Mouse (Mus musculus) kidney, adult 8-10 months (tissue): Measurements from ENCODE around the gene Pogz.
"Not testable (repeated sequence)": the region's sequence is repeated elsewhere in the genome, so short reads cannot be mapped to it uniquely, and the experiment has no call there.

Experiments used
- DNase-seq, 2 experiments: peaks; one replicate each; pipeline ENCODE4 v3.0.0; 2022

Gene Pogz

DNA sequence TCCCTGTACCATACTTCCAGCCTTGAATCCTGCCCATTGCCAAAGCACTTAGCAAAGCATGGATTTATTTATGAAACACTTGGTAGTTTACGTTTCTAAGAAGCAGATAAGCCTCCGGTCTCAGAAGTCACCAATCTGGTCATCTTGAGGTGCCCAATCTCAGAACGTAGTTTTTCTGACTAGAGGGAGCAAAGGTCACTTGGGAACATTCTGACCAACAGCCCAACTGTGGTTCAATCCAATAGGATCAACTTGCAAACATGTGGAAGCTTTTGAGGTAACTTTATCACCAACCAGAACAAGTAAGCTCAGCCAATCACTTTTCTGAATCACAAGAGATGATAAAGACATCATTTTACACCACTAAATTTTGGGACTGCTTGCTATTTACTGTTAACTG is 2.0 kb upstream of the Pogz start:
- DNase-seq: no peak

DNA sequence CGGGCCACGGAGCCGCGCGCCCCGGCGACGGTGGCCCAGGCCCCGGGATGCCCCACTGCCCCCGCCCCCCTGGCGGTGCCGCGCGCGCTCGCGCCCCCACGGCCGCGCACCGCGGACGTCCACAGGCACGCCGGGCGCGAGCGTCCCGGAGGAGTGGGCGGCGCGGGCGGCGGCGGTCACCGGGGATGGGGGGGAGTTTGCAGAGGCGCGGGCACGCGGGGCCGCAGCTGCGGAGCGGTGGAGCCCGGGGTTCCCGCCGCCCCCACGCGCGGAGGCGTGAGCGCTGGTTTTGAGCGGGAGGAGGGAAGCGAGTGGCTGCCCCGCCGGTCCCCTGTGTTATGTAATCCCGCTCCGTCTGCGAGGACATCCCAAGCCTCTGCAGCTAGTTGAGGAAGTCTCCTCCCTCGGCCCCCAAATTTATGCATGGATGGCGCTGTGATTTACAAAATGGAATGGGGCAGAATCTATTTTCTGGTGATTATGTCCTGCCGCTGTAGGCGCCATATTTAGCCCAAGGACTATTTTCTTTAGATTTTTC is 661 bp downstream of the Pogz start:
- peak; percentile 76 to 82 for DNase-seq

DNA sequence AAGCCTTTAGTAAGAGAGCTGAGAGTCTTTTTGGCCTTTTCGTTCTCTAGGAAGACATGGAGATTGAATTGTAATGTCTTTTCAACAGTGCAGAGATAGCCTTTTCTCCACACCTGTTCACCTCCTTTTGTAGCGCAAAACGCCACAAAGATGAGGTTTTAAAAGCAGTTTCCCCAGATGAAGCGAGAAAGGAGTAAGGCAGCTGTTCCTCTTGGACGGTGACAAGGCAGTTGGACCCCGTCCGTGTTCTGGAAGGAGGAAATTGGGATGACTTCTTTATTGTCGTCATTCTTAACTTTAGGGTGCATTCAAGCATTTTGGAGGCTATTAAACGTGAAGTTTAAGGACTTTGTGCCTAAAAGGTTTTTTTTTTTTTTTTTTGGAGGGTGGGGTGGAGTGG is 1.3 kb downstream of the Pogz start:
- DNase-seq: no peak

DNA sequence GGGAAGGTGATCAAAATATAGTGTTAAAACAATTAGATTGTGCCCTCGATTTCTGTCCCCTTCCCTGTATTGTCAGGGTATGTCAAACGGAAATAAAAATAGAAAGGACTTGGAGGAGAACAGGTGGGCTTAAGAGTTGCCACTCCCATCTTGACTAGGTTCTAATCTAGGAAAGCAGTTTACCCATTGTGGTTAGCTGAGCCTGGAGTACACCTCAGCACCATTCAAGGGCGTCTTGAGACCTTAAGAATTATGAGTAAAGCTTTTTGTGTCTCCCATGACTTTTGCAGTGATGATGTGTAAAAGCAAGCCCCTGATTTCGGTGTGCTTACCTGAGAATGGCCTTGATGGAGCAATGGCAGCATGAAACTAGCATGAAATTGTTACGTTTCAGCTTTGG is 1.7 kb downstream of the Pogz start:
- DNase-seq: no peak

DNA sequence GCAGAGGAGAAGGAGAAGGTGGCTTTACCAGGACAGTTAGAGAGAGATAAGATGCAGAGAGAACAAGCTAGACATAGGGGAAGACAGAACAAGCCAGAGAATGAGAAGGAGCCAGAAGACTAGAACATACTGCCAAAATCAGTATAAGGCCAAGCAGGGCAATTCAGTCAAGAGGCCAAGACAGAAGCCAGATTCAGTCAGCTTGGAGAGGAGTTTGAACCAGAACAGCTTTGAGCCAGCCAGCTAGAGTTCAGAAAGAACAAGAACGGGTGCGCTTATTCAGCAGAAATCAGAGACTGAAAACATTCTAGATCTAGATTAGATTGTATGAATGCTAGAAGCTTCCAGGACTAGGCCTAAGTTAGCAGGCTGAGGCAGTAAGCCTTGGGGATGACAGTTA is 10.0 kb downstream of the Pogz start:
- DNase-seq: peak; percentile 24 to 43

DNA sequence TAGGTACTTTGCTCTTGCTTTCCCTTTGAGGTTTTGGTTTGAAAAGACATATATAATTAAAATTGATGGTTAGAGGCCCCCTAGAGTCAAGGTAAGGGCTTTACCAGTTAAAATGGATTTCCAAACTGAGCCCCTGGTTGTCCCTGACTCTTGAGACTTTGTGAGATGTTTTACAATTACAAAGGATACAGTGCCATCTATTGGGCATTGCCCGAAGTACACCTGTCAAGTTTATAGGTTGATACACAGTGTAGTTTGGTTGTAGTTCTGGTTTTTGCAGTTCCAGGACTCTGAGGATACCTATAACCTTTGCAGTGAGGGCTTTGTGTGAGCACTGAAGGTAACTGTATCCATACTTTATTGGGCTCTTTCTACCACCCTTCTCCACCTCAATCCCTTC is 12.0 kb downstream of the Pogz start:
- peak; percentile 56 to 83 for DNase-seq

DNA sequence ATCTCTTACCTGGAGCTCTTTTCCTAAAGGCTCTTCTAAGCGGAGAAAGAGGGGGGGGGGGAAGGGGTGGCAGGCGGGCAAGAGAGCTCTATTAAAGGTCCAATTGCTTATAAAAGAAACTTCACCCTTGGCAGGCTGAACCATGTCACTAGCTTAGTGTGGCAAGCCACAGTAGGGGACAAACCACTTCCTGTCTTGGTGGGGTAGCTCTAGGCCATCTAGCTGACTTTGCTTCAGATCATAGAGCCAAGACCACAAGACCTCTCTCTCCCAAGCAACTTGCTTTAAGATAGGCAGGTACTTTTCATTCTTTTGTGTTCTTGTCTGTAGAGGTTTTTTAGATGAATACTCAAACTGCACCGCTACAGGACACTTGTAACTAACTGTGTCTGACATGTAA is 14.4 kb downstream of the Pogz start:
- DNase-seq: no peak

DNA sequence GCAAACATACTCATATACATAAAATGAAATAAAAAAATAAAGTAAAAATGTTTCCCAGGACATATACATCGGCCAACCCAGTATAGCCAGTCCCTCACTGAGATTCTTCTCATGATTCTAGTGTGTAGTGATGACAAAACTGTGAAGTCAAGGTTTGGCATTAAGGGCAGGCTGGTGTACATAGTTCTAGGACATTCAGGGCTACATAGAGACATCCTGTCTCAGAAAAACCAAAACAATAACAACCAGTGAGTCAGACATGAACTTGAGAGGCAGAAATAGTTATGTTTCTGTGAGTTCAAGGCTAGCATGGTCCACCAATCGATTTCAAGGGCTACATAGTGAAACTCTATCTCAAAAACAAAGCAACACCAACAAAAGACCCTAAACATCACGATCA is 14.8 kb downstream of the Pogz start:
- no peak for DNase-seq

DNA sequence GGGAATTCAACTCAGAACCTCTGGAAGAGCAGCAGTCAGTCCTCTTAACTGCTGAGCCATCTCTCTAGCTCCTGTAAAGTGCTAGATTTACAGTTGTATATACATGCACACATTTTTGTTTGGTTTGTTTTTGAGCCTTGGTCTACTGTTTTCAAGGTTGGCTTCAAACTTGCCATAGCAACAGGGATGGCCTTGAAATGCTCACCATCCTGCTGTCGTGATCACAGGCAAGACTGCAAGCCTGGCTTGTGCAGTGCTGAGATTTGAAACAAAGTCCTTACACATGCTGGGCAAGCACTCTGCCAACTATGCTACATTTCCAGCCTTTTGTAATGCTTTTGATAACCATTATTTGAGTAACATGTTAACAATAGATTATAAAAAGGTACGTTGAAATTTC is 22.1 kb downstream of the Pogz start:
- no peak for DNase-seq

DNA sequence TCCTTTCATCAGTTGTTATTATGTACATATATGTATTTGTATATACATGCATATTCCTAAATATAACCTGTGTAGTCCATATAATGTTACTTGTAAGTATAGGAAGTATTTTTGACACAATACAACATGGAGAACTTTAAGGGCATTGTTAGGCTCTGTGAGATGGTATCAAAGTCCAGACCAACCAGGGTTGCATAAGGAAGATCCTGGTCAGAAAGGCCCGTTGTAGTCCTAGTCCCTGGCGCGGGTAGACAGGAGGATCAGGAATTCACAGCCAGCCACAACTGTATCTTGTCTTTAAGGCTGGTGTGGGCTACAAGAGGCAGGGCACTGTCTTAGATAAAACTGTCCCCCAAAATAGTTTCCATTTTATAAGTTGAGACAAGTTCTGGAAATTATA is 31.6 kb downstream of the Pogz start:
- no peak for DNase-seq

DNA sequence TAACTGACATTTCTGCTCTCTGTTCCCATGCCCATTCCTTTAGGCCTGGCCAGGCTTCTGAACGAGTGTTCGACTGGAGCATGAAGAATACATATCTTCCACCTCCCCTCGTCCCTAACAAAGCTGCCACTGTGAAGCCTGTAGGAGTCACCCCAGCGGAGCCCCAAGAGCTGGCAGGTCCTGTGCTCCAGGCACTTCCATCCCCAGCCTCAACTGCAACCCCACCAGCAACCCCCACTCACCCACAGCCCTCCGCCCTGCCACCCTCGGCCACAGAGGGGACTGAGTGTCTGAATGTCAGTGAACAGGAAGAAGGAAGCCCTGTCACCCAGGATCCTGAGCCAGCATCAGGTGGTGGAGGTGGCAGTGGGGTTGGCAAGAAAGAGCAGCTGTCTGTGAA is 41.3 kb downstream of the Pogz start:
- DNase-seq: no peak

DNA sequence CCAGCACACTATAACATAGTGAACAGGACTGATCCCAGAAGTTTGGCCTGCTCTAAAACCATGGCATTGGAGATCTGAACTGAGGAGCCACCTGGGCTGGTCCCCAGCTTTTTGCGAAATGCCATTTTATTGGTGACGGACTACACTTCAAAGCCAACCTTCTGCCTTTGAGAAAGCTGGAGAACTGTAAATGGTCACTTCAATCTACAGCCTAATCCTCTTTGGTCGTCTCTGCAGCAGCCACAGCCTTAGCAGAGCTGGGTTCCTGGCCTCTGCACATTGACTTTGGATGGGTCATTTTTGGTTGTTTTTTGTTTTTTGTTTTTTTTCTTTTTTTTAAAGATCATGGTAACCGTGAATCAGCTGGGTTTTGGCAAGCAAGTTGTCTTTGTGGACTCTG is 44.5 kb downstream of the Pogz start:
- DNase-seq: no peak

DNA sequence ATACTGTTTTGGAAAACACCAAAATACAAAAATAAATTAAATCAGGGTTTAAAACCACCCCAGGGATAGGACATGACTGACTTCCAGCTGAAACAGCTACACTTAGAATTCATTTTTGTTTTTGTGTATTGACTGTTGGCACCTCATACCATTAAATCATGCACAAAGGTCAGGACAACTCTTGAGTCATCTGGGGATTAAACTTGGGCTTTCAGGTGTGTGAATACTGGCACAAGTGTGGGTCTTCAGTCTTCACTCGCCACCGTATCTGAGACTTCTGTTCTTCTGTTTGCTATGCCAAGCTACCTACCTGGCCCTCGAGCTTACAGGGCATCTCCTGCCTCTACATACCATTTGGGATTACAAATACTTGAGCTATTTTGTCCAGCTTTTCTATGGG is 45.2 kb downstream of the Pogz start:
- no peak for DNase-seq

DNA sequence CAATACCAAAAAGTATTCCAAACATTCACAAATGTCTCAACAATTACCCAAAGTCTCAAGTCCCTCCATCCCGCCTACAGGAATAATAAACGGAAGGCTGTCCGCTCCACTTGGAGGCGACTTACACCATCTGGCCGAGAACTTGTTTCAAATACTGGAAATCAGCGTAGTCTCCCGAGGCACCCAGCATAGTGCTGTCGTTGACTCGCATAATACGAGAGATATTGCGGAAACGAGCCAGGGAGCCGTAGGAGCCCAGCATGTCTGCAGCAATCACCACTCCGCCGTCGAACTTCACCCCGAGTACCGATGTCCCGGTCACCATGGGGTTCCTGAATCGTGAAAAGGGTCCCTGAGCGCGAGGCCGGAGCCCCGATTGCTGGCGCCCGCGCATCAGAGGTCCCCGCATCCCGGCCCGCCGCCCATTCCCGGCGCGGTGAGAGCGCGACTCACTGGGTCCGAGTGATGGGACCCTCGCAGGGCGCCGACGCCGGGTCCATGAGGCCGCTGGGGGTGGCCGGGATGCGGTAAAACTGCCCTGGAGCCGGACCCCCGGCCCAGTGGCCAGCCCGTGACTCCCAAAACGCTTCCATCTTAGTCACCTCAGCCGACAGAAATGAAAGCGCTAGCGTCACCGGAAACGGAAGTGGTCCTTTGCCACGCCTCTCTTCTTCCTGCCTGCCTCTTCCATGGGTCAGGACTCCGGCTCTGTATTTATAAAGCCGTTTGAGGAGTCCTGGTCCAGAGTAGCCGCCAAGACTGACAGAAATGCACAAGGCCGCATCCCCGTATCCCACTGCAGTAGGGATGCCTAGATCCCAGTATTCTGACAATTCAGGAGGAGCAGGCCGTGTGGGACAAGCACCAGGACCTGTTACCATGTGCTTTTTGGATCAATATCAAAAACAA is 49.2 kb downstream of the Pogz start, which contains the start of gene Psmb4:
TSS of gene Psmb4 (minus strand) at position 646 of the 909 bp plus-strand sequence.
- DNase-seq: peak; percentile 85 to 90

DNA sequence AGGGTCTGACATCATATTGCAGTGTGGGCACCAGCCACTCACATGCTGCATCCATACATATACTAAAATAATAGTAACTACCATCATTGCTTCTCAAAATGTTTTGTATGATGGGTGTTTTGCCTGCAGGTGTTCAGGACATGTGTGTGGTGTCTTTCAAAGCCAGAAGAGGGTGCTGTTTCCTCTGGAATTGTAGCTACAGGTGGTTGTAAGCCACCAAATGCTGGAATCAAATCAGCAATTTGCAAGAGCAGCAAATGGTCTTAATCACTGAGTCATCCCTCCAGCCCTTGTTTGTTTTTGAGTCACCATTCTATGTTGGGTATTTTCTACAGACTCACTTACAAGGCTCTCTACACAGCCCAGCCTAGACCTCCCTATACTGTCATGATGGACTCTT is 51.2 kb downstream of the Pogz start:
- DNase-seq: peak; percentile 60 to 62

DNA sequence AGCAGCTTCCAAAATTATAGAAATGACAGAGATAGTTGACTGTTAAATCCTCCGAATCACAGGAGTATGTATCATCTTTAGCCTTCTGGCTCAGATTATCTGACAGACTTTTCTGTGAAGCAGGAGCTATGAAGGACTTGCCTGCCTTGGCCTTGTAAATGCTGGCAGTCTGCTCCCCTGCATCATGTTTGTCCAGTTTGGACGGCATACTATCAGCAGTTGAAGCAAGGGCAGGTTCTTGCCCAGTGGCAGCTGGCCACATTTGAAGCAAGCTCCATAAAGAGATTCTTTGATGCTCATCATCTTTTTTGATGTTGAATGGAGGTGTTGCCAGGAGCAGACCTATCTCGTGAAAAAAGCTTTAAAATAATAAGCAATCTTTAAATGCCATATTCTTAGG is 56.7 kb downstream of the Pogz start:
- no peak for DNase-seq

DNA sequence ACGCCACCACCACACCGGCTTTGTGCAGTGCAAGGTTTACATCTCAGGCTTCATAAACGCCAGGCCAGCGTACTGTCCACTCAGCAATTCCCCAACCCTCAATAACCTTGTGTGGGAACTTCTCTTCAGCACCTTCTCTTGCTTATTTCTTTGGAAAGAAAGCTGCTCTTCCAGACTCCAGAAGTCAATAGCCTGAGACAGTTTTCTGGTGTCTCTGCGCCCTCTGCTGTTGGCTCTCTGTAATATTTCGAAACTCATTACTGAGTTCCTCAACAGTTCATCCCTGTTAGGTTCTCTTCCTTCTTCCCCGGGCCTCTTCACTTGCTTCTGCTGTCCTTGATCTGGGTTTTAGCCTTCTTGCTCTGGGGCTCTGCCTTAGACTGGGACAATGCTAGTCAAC is 65.4 kb downstream of the Pogz start:
- peak; percentile 55 to 71 for DNase-seq

DNA sequence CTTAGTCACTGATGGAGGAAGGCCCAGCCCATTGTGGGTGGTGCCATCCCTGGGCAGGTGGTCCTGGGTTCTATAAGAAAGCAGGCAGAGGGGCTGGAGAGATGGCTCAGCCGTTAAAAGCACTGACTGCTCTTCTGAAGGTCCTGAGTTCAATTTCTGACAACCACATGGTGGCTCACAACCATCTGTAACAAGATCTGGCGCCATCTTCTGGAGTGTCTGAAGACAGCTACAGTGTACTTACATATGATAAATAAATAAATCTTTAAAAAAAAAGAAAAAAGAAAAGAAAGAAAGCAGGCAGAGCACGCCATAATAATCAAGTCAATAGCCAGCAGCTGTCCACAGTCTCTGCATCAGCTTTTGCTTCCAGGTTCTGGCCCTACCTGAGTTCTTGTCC is 67.4 kb downstream of the Pogz start:
- not testable (repeated sequence) for DNase-seq

DNA sequence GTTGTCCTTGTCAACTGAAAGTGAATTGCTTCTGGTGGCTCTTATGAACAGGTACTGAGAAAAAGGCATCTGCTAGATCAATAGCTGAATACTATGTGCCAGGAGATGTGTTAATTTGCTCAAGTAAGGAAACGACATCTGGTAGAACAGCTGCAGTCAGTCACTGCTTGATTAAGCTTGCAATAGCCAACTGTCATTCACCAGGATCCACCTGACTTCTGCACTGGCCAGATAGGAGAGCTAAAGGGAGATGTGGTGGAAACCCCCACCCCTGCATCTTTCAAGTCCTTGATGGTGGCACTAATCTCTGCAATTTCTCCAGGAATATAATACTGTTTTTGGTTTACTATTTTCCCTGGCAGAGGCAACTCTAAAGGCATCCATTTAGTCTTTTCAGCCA is 69.1 kb downstream of the Pogz start:
- no peak for DNase-seq

DNA sequence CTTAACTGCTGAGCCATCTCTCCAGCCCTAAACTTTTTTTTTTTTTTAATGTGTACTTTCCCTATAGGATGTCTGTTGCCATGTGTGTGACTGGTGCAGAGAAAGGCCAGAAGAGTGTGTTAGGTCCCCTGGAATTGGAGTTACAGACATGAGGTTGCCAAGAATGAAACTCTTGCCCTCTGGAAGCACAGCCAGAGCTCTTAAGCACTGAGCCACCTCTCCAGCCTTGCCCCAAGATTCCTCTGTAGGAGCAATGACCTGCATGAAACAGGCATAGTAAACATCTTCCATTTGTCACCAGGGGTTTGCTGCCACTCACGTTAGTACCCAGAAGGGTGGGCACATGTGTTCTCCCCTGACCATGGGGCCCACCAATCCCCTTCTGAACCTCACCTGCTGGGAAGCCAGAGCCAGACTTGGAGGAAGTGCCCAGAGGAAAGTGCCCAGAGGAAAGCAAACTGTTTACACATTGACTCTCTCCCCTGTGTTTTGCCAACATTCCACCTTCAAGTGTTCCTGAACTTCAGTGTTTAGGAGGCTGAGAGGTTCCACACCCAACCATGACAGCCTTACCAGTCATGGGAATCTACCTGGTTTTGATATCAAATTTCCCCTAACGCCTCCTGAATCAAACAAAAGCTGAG is 73.8 kb downstream of the Pogz start:
- no peak for DNase-seq

DNA sequence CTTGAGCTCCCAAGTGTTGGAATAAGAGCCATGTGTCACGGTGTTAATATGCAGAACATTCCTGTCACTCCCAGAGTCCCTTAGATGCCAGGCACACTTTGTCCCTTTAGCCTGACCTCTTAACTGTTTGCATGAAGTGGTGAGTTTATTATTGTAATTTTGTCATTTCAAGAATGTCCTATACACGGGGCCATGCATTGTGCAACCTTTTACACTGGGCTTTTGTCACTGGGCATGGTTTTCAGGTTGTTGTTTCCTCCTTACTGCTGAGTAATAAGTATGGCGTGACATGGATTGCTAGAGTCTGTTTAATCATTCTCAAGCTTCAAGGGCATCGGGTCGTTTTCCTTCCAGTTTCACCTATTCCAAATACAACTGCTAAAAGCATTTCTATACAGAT is 76.4 kb downstream of the Pogz start:
- DNase-seq: peak; percentile 39 to 77

DNA sequence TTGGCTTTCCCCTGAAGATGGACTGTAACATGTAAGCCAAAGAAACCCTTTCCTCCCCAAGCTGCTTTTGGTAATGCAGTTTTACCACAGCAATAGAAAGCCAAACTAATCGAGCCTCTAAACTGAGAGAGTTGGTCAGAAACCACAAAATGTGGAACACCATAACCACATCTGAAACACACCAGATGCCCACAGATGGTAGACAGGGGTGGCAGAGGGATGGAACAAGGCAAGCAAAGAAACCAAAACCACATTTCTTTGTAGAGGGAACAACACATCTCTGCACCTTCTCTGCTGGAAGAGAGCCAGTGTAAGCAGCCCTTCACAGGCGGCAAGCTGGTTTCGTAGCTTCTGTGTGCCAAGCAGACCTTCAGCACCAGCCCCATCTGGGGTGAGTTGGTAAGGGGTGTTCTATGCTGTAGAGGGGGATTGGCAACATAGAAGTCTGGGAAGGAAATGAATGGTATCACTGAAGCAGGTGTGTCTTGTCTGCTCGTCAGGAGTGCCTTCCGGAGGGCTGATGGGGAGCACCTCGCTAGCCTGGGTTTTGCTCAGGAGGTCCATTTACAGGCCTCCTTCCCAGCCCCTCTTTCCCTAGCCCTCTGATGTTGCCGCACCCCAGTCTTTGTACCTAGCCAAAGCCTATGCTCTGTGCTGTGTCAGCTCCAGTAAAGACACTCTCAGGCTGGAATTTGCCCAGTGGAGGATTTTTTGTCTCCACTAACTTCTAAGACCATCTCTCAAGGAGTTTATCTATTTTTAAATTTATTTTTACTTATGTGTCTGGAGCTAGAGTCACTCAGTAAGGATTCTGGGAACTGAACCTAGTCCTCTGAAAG is 78.8 kb downstream of the Pogz start:
- DNase-seq: peak in 1 of 2 experiments; percentile 41

DNA sequence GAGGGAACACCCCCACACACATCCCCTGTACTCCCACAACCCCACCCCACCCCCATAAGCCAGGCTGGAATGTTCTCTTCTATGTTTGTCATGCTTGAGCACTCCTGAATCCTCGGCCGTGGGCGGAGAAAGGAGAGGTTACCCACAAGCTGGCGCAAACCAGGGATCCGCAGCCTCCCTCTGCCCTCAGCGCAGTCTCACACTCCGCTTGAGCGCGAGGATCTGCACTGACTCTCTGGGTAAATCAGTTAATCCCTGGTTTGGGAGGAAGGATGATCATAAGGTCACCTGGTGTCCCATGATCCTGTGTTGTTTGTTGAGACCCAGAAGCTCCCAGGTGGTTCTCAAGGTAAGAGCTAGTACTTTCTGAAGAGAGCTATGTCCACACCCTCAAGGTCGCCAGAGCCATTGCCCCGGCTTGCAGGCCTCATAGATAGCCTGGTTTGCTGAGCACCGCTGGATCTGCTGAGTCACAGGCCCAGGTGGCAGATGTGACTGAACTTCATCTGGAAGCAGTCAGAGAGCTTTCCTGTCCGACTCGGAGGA is 80.5 kb downstream of the Pogz start:
- peak; percentile 89 to 91 for DNase-seq
